Mouse (Mus musculus) frontal cortex, adult (tissue): Measurements from ENCODE around the gene Pla2g4a.

Experiments
- ATAC-seq: cut with Nextera tagmentation; 2 replicates; pipeline ENCODE4 v1.9.2; 2017; ENCODE audit warnings: mild to moderate bottlenecking, moderate library complexity, mixed read lengths; ENCODE audit not compliant: low TSS enrichment

Gene Pla2g4a

DNA sequence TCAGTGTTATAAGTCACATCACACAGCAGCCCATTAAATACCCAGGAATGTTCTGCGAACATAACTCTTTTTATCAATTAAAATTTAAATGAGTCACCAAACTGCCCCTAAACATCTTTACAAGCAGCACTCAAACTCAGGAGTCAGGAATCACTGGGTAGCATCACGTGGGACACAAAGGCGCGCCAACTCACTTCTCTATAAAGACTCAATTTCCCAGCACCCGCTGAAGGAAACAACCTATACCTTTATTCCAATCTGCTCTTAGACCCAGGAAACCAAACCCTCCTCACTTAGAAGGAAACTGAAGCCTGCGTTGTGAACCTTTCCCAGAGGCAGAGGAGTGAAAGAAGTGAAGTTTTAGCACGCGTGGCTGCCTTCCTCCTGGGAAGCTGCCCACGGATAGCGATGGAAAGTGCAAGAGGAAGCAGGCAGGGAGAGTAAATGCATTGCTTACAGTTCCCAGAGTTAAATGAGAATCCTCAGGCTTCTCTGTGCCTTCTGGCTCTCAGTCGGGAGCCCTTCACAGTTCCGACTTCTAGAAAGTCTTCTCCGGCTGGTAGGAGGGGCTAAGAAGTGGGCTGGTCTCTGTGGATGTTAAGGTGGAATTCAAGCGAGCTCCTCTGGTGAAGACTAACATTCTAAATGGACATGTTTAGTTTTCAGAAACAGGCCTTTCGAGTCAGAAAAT is at the start of gene Pla2g4a:
TSS of gene Pla2g4a (minus strand) at position 557 of the 691 bp plus-strand sequence.
- ATAC-seq = peak; percentile 89

GRCm38 (mm10) chr1:150010629-150010979 is 49.5 kb upstream of the Pla2g4a start:
- no peak for ATAC-seq

DNA sequence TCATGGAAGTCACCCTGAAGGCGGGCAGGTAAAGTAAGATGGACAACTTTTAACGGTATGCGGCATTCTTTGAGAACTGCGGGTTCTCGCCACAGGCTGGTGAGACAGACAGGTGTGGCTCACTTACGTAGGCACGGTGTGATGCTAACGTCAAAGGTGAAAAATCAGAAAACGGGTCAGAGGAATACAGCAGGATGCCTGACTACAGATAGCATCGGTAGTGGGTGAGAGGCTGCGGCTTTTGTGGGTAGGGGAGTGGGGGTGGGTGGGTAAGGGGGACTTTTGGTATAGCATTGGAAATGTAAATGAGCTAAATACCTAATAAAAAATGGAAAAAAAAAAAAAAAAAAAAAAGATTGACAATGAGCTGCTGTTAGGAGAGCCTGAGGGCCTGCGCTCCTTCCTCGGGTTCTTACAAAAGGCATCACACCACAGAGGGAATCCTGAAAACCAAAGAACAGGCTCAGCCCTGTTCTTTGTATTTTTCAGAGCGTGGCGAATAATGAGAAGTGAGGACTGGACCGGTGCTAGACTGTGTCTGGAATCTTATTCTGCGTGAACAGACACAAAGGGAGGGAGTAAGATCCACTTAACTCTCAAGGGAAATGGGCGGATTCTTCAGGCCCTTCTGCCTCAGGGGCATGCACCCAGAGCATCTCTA is 49.0 kb upstream of the Pla2g4a start:
- ATAC-seq = no peak

GRCm38 (mm10) chr1:150009134-150009533 is 48.0 kb upstream of the Pla2g4a start:
- no peak for ATAC-seq

DNA sequence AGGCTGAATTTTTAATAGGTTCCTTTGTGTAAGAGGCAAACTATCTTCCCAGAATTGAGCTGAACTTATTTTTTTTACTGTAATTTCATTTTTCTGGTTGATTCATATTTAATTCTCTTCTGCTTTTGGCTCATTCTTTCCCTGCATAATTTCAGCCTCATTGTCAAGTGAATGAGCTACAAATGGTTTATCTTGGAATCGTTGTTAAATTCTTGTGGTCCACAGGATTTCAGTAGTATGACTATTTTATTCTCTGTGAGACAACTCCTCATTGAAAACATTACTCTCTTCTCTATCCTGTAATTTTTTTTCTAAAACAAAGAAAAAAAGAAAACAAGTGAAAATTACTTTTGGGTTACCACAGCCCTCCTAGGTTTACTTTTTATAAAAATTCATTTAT is 14.5 kb upstream of the Pla2g4a start:
- ATAC-seq = no peak

- ATAC-seq = no peak
Measured at GRCm38 (mm10) chr1:149965826-149966225, 4.7 kb upstream of the Pla2g4a start.

DNA sequence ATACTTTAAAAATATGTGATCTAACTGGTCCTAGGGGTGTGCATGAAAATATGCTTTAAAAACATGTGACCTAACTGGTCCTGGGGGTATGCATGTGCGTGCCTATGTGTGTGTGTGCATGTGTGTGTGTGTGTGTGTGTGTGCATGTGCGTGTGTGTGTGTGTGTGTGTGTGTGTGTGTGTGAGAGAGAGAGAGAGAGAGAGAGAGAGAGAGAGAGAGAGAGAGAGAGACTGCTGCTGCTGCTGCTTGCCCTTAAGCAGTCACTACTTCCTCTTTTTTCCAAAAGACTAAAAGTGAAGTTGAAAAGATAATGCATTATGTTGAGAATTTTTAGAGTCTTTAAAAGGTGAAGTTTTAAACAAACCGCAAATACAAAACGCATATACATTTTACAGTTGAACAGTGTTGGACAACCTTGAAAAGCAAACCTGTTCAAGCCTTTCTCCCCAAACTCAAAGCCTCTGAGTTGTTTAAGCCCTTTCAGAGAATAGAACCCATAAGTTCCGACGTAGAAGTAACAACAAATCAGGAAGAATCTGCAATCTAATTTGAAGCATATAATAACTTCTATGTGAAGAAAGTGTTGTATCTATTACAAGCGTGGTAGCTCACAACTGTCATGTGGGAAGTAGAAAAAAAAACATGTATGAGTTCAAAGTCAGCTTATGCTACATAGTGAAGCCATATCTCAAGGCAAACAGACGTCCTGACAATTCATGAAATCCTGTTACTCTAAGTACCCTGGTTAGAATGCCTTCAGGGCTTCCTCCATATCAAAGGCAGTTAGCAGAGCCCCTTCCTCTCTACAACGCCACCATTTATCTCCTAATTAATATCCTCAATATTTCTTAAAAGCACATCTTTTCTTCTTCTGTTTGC is 574 bp upstream of the Pla2g4a start:
- ATAC-seq = no peak

- ATAC-seq = no peak
Measured at GRCm38 (mm10) chr1:149960251-149960650, 839 bp downstream of the Pla2g4a start.

DNA sequence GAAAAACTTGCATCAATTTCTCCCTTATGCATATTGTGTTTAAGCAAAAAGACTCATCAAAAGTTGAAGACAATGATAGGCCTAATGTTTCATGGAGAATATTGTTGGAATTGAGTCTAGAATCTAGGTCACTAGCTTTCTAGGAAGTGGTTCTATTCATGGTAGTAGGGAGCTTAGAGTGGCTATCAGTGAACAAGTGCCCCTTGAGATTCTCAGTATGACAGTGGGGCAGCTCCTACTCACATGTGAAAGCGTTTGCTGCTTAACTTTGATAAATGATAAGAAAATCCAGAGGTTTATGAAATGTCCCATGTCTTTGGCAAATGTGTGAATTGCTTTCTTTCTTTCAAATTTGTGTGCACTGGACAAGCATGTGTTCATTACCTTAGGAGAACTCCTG is 2.0 kb downstream of the Pla2g4a start:
- ATAC-seq = no peak

DNA sequence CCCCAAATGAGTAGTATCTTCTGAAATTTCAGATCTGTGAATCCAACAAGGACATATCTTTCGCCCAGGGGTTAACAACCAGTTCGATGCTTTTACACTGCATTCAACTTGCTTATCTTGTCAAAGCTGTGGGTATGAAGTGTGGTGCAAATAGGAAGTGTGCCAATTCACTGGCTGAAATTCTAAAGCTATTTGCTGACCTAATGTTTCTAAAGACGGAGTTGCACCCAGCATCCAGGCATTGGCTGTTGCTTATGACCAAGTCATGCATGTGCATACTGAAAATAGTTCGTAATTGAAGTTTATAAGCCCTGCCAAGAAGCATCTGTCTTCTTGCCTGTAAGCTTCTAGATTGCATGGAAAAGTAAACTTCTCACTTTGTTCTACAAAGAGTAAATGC is 5.6 kb downstream of the Pla2g4a start:
- no peak for ATAC-seq

- no peak for ATAC-seq
Measured at GRCm38 (mm10) chr1:149954026-149954425, 7.1 kb downstream of the Pla2g4a start.

DNA sequence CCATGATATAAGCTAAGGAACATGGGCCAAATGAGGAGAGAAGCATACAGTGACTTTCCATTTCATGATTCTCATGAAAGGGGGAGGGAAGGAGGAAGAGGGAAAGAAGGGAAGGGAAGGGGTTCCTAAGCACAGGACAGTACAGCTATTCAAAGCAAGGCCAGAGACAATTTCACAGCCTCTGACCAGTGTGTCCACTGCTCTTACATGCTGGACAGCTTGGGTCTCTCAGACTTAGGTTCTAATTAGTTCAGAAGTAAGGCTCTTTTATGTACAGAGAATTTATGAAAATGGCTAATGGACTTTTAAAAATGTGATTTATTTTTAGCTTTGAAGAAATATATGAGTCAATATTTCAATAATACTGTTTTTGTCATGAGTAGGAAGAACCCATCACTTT is 9.0 kb downstream of the Pla2g4a start:
- ATAC-seq = no peak

- no peak for ATAC-seq
Measured at GRCm38 (mm10) chr1:149950656-149951055, 10.4 kb downstream of the Pla2g4a start.

- ATAC-seq = no peak
Measured at GRCm38 (mm10) chr1:149950254-149950653, 10.8 kb downstream of the Pla2g4a start.

DNA sequence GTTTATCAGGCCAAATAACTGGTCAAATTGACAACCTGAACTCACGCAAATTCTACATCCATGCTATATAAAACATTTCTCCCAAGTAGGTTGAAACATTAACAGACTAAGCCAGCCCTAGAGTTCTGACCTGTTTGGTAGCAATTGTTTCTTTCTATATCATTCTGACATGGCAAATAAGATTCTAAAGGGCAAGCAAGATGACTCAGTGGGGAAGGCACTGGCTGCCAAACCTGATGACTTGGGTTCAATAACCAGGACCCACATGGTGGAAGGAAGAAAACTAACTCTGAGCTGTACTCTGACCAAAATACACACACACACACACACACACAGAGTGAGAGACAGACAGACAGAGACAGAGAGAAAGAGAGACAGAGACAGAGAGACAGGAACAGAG is 11.8 kb downstream of the Pla2g4a start:
- no peak for ATAC-seq

- no peak for ATAC-seq
Measured at GRCm38 (mm10) chr1:149948066-149948825, 12.8 kb downstream of the Pla2g4a start.

DNA sequence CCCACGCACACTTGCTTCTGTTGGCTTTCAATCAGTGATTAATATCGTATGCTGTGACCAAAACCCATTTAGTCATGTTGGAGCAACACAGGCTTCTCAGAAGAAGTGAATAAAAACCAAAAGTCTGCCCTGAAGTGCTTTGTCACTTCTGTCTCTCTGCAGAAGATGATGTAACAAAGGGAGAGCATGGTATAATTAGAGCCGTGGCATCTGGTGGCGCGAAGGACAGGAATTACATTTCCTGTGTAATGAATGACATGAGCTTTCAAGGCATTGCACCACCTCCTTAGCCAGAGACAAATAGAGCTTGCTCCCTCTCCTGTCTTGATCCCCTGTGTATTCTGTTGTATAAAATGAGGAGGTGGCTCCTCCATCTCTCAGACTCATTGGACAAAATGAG is 14.1 kb downstream of the Pla2g4a start:
- peak; percentile 88 for ATAC-seq

DNA sequence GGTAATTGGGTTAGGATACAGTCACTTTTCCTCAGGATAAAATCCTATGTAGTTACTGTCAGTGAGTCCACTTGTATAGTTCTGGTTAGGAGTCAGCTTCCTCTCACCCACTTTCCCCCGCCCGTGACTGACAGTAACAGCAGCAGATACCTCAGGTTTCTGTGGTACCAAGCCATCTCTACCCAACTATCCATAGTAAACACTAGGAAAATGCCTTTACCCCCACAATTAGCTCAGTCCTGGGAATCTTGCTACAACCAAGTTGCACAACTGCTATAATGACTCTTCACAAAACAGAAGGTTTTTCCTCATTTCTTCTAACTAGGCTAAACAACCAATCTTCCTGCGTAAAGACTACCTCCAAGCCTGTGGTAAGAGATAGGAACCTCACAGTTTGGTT is 14.7 kb downstream of the Pla2g4a start:
- no peak for ATAC-seq

DNA sequence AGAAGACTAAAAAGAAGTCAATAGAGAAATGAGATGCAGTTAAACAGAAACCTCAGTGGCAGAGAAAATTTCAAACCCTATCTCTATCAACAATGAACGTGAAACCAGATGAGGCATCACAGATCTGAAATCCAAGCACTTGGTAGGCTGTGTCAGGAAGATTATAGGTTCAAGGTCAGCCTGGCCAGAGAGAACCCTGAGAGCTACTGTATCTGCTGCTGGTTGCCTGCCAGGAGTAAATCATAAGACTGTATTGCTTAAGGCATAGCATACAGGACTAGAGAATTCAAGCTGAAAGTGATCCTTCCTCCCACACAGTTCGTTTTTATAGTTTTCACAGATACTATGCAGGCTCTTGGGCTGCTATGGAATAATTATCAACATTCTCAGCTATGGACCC is 17.5 kb downstream of the Pla2g4a start:
- no peak for ATAC-seq

DNA sequence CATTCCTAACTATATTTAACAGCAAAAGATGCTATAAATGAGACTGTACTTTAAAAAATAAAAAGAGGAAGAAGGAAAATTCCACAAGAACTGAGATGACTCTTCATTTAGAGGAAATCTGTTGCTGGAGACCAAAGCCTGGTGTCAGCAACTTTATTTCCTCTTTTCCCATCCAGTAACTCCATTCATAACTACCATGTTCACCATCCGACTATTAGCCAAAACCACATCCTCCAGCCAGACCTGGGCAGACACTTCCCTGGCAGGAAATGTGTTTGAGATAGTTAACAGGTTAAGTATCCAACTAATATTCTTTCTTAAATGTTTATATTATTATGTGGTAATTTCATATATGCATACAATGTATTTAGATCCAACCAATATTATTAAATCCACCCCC is 20.8 kb downstream of the Pla2g4a start:
- no peak for ATAC-seq

DNA sequence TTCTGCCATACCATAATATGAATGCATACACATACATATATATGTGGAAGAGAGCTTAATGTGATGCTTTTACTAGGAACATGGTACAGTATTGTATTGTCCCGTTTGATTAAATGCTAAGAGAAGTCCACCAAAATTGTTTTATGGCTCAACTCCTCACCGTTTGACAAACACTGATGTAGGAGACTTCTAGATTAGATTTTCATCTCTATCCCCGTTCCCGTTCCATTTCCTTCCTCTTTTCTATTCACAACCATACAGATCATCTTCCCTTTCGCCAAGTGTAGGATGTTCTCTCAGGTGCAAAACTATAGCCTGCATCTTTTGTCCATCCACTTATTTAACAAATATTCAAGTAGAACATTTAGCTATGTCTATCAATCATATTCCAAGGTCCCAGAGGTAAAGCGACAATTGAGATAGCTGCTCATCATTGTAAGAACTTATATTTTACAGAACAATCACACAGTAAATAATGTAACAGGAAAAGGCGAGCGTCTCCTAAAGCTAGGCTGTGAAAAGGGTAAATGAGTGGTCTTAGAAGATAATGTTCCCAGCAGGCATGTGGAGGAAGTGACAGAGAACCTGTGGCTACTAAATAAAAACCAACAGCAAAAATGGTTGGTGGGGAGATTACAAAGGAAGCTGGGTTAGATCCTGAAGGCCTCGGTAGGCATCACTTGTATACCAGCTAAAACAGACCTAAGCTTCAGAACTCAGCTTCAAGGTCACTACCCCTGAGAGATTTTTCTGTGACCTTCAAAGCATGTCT is 21.6 kb downstream of the Pla2g4a start:
- ATAC-seq = no peak
